Mouse (Mus musculus): ENCODE measurements around the gene Zfc3h1. TPM values are rescaled to one million over a fixed set of nuclear protein-coding genes. Genes with fewer than 3 reads are reported as not detected.

The Zfc3h1 gene
- polyA plus RNA-seq (2015; fragmentation: Nextera tagmentation; extraction: Ambion mirVana): 17.7 and 20.0 TPM in 2 replicates

DNA sequence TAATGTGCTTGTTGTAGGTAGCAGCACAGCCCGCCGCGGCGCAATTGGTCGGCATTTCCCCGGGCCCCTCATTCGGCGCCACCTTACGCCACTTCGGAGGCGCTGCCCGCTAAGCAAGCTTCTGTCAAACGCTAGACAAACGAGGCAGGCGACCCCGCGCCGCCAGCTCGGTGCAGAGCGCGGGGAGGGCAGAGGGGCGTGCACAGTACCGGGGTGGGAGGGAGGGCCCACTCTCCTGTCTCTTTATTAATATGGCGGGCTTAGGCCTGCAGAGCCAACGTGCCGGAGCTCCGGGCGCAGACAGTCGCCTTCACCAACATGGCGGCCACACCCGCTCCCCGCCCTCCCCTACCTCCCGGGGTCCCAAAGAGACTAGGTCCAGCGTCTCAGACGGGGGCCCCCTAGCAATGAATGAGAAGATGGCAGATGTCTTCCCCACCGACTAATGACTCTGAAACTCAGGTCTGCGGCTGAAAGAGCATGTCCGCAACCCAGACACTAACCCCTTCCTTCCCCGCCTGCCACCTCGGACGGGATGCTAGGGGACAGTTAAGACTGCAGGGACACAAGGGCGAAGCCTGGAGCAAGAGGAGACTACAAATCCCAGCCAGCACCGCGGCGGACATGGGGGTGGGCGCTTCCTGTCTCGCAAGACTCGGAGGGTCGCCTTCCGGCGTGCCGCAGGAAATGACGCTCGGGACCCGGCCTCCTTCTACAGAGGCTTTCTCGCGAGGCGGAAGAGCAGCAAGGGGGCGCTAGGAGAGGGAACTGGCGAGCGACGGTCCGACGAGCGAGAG is at the start of gene Zfc3h1, which contains the start of gene Thap2:
Zfc3h1 (plus strand) TSS at position 739 of the 797 bp plus-strand sequence.
Thap2 (minus strand) TSS at position 223 of the 797 bp plus-strand sequence.
- H3K9me3 ChIP-seq (replicated peaks): no peaks in the 10 kb centered on the region
- H3K36me3 ChIP-seq (ENCODE audit: poor library complexity, severe bottlenecking): peaks cover 9% of the 10 kb centered on the region
- H3K27ac ChIP-seq: peak within 1 kb of the TSS; percentile 98
- peak within 1 kb of the TSS; percentile 75 for H3K4me2 ChIP-seq
- no peaks in the 10 kb centered on the region for H3K27me3 ChIP-seq
- H3K4me1 ChIP-seq: peaks cover 56% of the 10 kb centered on the region
- ATAC-seq: peak; percentile 98
- under 1% methylated on average over 62 of the region's 65 CpGs for WGBS
- peak within 1 kb of the TSS; percentile 95 for H3K9ac ChIP-seq
- peak within 1 kb of the TSS; percentile 90 for H3K4me3 ChIP-seq

GRCm38 (mm10) chr10:115336901-115337300 is 47.9 kb upstream of the Zfc3h1 start:
- Histone ChIP-seq H3K9ac (no peak overlapping the region), H3K4me2 (no peak overlapping the region), H3K27me3 (no peaks in the 10 kb centered on the region), H3K9me3 (replicated peaks) (no peaks in the 10 kb centered on the region), H3K36me3 (ENCODE audit: poor library complexity, severe bottlenecking) (peaks cover 21% of the 10 kb centered on the region), H3K4me3 (no peak overlapping the region), H3K27ac (no peak overlapping the region), H3K4me1 (no peaks in the 10 kb centered on the region)
- WGBS: 82% methylated on average over 4 of the region's 4 CpGs
- ATAC-seq: no peak

GRCm38 (mm10) chr10:115339820-115340328 is 44.9 kb upstream of the Zfc3h1 start:
- Histone ChIP-seq H3K9ac (no peak overlapping the region), H3K9me3 (replicated peaks) (no peaks in the 10 kb centered on the region), H3K4me3 (no peak overlapping the region), H3K4me2 (no peak overlapping the region), H3K27me3 (no peaks in the 10 kb centered on the region), H3K27ac (no peak overlapping the region), H3K4me1 (no peaks in the 10 kb centered on the region), H3K36me3 (ENCODE audit: poor library complexity, severe bottlenecking) (peaks cover 35% of the 10 kb centered on the region)
- no peak for ATAC-seq
- WGBS: 94% methylated on average over 7 of the region's 7 CpGs

GRCm38 (mm10) chr10:115342771-115343425 is 41.9 kb upstream of the Zfc3h1 start:
- Histone ChIP-seq H3K36me3 (ENCODE audit: poor library complexity, severe bottlenecking) (peaks cover 52% of the 10 kb centered on the region), H3K9ac (no peak overlapping the region), H3K4me3 (no peak overlapping the region), H3K4me1 (no peaks in the 10 kb centered on the region), H3K4me2 (no peak overlapping the region), H3K9me3 (replicated peaks) (0 out of 2 replicates have a peak, but pooled peaks cover 3% of the 10 kb centered on the region), H3K27ac (no peak overlapping the region), H3K27me3 (no peaks in the 10 kb centered on the region)
- no peak for ATAC-seq
- WGBS: 85% methylated on average over 4 of the region's 4 CpGs

DNA sequence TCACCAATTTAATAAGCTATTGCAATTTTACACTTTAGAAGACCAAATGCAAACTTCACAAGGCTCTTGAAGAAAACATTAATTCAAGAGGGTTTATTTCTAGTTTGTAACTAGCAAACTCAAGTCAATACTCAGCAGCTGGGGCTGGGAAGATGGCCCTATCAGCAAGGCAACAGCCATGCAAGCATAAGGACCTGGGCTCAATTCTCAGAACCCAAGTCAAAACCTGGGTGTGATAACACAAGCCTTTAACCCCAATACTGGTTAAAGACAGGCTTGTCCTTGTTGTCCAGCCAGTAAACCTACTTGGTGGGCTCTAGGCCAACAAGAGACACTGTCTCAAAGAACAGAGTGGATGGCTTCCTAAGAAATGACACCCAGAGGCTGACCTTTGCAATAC is 38.3 kb upstream of the Zfc3h1 start:
- peaks cover 35% of the 10 kb centered on the region for H3K36me3 ChIP-seq (ENCODE audit: poor library complexity, severe bottlenecking)
- ATAC-seq: no peak
- H3K4me2 ChIP-seq: no peak overlapping the region
- H3K4me3 ChIP-seq: no peak overlapping the region
- H3K9ac ChIP-seq: no peak overlapping the region
- no peaks in the 10 kb centered on the region for H3K27me3 ChIP-seq
- H3K4me1 ChIP-seq: peaks cover 7% of the 10 kb centered on the region; the same call in 1 of the 2 replicates
- no peak overlapping the region for H3K27ac ChIP-seq
- H3K9me3 ChIP-seq (replicated peaks): 0 out of 2 replicates have a peak, but pooled peaks cover 3% of the 10 kb centered on the region

GRCm38 (mm10) chr10:115348131-115348530 is 36.6 kb upstream of the Zfc3h1 start:
- no peak overlapping the region for H3K27ac ChIP-seq
- H3K9ac ChIP-seq: no peak overlapping the region
- peaks cover 7% of the 10 kb centered on the region; the same call in 1 of the 2 replicates for H3K4me1 ChIP-seq
- H3K4me2 ChIP-seq: no peak overlapping the region
- no peak overlapping the region for H3K4me3 ChIP-seq
- H3K36me3 ChIP-seq (ENCODE audit: poor library complexity, severe bottlenecking): peaks cover 20% of the 10 kb centered on the region
- H3K27me3 ChIP-seq: no peaks in the 10 kb centered on the region
- no peak for ATAC-seq
- WGBS: 82% methylated on average over 6 of the region's 6 CpGs
- 0 out of 2 replicates have a peak, but pooled peaks cover 3% of the 10 kb centered on the region for H3K9me3 ChIP-seq (replicated peaks)

DNA sequence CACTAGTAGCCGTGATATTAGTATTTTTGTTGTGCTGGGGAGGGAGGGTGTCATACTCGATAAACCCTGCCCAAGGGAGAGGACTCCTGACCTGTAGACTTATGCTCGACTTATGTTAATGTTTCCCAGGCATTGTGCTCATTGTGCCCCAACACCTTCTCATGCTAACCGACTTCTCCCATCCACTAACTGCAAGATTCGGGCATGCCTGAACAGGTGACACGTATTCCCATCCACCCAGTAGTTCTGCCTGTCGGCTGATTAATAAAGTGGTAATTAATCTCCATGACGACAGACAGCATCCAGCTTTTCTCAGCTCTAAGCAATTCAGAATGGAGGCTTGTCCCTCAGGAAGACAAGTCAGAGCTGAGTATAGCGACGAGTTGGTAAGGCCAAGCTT is 35.7 kb upstream of the Zfc3h1 start:
- peaks cover 17% of the 10 kb centered on the region for H3K36me3 ChIP-seq (ENCODE audit: poor library complexity, severe bottlenecking)
- H3K9me3 ChIP-seq (replicated peaks): 0 out of 2 replicates have a peak, but pooled peaks cover 3% of the 10 kb centered on the region
- no peak overlapping the region for H3K4me3 ChIP-seq
- no peak overlapping the region; the same call in 1 of the 2 replicates for H3K27ac ChIP-seq
- WGBS: 70% methylated on average over 10 of the region's 10 CpGs
- H3K27me3 ChIP-seq: no peaks in the 10 kb centered on the region
- ATAC-seq: peak; percentile 83
- H3K4me2 ChIP-seq: no peak overlapping the region
- no peak overlapping the region for H3K9ac ChIP-seq
- H3K4me1 ChIP-seq: peaks cover 7% of the 10 kb centered on the region; the same call in 1 of the 2 replicates

DNA sequence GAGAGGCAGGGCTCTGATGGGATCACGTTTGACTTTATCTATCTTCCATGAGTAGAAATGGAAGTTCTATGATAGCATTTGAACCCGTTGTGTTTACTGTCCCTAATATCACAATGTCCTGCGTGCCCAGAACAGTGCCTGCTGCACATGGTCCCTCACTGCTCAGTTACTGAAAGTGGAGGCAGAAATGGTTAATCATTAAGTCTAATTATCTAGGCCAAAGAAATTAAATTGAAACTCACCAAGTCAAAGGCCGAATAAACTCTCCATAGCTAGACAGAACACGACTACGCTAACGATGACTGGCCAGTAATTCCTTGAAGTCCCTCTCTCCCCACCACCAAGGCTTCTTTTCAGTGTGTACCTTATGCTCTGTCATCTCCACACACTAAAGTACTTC is 35.2 kb upstream of the Zfc3h1 start:
- Histone ChIP-seq H3K4me2 (no peak overlapping the region), H3K27me3 (no peaks in the 10 kb centered on the region), H3K4me1 (peaks cover 7% of the 10 kb centered on the region; the same call in 1 of the 2 replicates), H3K9me3 (replicated peaks) (0 out of 2 replicates have a peak, but pooled peaks cover 3% of the 10 kb centered on the region), H3K36me3 (ENCODE audit: poor library complexity, severe bottlenecking) (peaks cover 17% of the 10 kb centered on the region), H3K9ac (no peak overlapping the region), H3K27ac (no peak overlapping the region; the same call in 1 of the 2 replicates), H3K4me3 (no peak overlapping the region)
- no peak for ATAC-seq
- WGBS: 80% methylated on average over 7 of the region's 7 CpGs

DNA sequence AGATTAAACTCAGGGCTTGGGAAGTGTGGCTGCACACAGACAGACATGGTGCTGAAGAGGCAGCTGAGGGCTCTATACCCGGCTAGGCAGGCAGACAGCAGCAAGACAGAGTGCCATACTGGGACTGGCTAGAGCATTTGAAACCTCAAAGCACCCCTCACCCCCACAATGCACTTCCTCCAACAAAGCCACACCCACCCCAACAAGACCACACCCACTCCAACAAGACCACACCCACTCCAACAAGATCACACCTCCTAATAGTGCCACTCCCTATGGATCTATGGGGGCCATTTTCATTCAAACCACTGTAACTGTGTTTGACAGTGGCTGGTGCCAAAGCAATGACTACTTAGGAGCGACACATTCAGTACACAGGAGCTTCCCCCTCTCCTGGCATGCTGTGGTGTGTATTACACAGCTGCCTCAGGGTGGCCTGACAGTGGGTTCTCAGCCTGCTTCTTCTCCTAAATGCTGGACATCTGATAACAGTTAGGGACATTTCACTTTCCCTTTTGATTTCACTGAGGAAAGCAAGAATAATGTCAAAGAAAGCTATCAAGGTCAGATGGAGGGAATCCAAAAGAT is 33.9 kb upstream of the Zfc3h1 start:
- Histone ChIP-seq H3K4me2 (no peak overlapping the region), H3K27me3 (no peaks in the 10 kb centered on the region), H3K9me3 (replicated peaks) (no peaks in the 10 kb centered on the region), H3K27ac (no peak overlapping the region), H3K9ac (no peak overlapping the region), H3K4me1 (peaks cover 7% of the 10 kb centered on the region; the same call in 1 of the 2 replicates), H3K36me3 (ENCODE audit: poor library complexity, severe bottlenecking) (peaks cover 20% of the 10 kb centered on the region), H3K4me3 (no peak overlapping the region)
- ATAC-seq: no peak
- WGBS: 70% methylated on average over 2 of the region's 2 CpGs

DNA sequence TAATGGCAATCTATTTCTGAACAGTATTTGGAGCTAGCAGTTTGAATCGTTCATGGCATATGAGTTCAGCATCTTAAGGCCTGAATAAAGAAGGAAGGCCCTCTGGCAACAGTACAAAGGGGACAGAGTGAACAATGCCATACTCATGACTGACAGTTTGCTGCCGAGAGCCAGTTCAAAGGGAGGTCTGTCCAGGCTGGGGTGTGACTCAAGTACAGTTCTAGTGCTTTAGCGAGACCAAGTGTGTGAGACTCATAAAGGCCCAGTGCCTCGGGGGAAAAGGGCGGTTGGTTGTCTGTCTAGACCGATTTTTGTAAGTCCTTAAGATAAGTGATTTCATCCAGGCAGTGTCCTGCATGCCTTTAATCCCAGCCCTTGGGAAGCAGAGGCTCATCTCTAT is 30.2 kb upstream of the Zfc3h1 start:
- H3K27me3 ChIP-seq: no peaks in the 10 kb centered on the region
- no peak overlapping the region for H3K9ac ChIP-seq
- no peak overlapping the region for H3K27ac ChIP-seq
- H3K36me3 ChIP-seq (ENCODE audit: poor library complexity, severe bottlenecking): peaks cover 30% of the 10 kb centered on the region
- no peak overlapping the region for H3K4me2 ChIP-seq
- H3K4me1 ChIP-seq: peaks cover 2% of the 10 kb centered on the region; the same call in 1 of the 2 replicates
- H3K4me3 ChIP-seq: no peak overlapping the region
- no peak for ATAC-seq
- no peaks in the 10 kb centered on the region for H3K9me3 ChIP-seq (replicated peaks)
- 57% methylated on average over 6 of the region's 6 CpGs for WGBS

DNA sequence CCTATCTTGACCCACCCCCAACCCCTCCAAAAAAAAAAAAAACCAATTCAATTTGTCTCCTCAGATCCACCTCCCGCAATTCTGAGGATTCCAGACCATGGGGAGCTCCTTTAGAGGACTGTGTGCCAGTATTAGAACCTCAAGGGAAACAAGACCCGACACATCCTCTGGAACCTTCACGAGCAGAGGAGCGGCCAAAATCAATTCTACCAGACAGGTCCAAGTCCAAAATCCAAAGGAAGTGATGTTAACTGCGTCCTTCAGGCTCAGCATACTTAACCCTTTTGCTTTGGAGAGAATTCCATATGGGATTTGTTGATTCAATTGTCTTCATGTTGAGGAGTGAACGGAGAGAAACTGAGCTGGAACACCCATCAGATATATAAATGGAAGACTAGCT is 29.7 kb upstream of the Zfc3h1 start:
- H3K4me1 ChIP-seq: no peaks in the 10 kb centered on the region
- no peak for ATAC-seq
- WGBS: 94% methylated on average over 6 of the region's 6 CpGs
- H3K9me3 ChIP-seq (replicated peaks): no peaks in the 10 kb centered on the region
- H3K4me3 ChIP-seq: no peak overlapping the region
- H3K36me3 ChIP-seq (ENCODE audit: poor library complexity, severe bottlenecking): peaks cover 30% of the 10 kb centered on the region
- no peak overlapping the region for H3K27ac ChIP-seq
- H3K9ac ChIP-seq: no peak overlapping the region
- H3K4me2 ChIP-seq: no peak overlapping the region
- H3K27me3 ChIP-seq: no peaks in the 10 kb centered on the region

DNA sequence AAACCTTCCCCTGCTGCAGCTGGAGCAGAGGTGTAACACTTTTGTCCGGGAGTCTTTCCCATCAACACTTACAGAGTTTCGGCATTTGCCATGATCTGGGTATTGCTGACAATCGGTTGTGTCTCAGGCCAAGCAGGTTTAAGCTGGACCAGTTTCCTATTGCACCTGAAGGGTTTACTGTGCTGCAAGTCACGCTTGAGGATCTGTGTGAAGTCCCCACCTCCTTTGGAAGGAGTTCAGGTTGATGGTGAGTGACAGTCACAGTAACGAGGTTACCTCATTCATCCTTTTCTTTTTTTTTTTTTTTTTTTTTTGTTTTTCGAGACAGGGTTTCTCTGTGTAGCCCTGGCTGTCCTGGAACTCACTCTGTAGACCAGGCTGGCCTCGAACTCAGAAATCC is 28.7 kb upstream of the Zfc3h1 start:
- WGBS: 92% methylated on average over 6 of the region's 7 CpGs
- Histone ChIP-seq H3K4me2 (no peak overlapping the region), H3K4me3 (no peak overlapping the region), H3K9me3 (replicated peaks) (no peaks in the 10 kb centered on the region), H3K27me3 (no peaks in the 10 kb centered on the region), H3K9ac (no peak overlapping the region), H3K36me3 (ENCODE audit: poor library complexity, severe bottlenecking) (peaks cover 30% of the 10 kb centered on the region), H3K4me1 (peaks cover 7% of the 10 kb centered on the region), H3K27ac (no peak overlapping the region)
- no peak for ATAC-seq

Measured in forebrain, embryonic 13.5 days (tissue).